Mouse (Mus musculus) kidney, postnatal 4 days (tissue): ENCODE data around the gene Habp2.
A peak's percentile ranks its signal among the peaks of the same experiment; 100 is the strongest.

ENCODE experiments used
- DNase-seq, 2 experiments: peaks; one replicate each; pipeline ENCODE4 v3.0.0; 2021; ENCODE audit warnings: mixed read lengths in 2 of 2

Gene Habp2

GRCm38 (mm10) chr19:56286866-56287265 lies at the start of gene Habp2:
TSS of gene Habp2 (plus strand) at chr19:56287137.
- DNase-seq, result no peak

GRCm38 (mm10) chr19:56238501-56238900 lies 48.4 kb upstream of the Habp2 start:
- peak; percentile 53 to 58 for DNase-seq

DNA sequence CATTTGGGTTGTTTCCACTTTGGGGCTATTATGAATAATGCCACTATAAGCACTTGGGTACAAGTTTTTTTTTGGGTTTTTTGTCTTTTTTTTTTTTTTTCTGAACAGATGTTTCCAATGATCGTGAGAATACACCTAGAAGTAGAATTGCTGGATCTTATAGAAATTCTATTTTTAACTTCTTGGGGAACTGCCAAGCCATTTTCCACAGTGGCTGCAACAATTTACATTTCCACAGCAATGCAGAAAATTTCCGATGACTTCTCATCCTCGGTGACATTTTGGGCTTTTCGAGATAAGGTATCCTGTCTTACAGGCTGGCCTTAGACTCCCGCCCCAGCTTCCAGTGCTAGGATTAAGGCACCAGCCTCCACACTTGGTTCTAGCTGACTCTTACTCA lies 41.7 kb upstream of the Habp2 start:
- DNase-seq, result no peak

- peak in 1 of 2 experiments; percentile 30 for DNase-seq
Observed at GRCm38 (mm10) chr19:56252815-56253214, 34.1 kb upstream of the Habp2 start.

DNA sequence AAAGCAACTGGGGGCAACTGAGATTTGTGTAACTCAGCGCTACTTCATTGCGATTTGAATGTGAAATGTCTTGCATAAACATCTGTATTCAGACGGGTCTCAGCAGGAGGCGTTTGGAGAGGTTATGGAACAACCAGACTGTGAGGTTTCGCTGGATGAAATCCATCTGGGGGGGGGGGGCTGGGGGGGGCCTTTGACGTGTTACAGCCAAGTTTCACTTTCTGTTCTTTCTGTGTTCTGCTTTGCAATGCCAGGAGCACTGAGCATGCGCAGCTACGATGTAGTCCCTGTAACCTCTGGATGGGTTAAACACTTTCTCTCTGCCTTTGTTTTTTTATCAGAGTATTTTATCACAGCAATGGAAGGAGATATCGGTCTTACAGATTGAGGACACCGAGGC lies 33.7 kb upstream of the Habp2 start:
- DNase-seq, result peak in 1 of 2 experiments; percentile 31

DNA sequence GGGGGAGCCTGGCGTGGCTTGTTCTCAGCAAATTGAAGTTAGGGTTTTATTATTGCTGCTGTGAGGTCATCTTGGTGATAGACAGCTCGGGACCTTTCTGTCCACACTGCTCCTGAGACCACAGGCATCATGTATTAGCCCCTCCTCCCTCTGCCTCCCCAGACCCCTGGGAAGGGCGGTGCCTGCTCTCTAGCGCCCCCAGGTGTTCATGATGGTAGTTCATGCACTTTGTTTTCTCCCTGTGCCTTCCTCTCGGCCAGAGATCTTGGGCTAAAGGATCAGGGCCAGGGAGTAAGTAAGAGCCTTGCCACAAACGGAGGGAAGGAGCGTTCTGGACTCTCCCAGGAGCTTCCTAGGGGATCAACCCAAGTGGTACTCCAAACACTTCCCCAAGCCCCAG lies 32.2 kb upstream of the Habp2 start:
- peak; percentile 64 to 65 for DNase-seq

DNA sequence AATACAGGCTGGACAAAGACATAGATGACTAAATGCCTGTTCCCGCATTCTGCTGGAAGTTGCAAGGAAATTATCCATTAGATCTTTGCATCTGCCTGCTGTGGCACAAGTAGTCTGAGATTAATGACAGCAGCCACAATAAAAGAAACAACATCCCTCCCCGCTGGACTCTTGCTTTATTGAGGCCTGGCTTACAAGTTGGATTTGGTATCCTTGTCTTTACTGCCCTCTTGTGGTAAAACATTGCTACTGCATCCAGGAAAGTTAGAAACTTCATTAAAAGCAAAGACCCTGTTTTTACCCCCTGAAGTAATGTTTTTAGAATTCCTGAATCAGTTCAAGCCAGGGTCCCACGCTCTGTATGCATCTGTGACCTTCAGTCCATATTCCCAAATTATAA lies 31.4 kb upstream of the Habp2 start:
- peak in 1 of 2 experiments; percentile 41 for DNase-seq

DNA sequence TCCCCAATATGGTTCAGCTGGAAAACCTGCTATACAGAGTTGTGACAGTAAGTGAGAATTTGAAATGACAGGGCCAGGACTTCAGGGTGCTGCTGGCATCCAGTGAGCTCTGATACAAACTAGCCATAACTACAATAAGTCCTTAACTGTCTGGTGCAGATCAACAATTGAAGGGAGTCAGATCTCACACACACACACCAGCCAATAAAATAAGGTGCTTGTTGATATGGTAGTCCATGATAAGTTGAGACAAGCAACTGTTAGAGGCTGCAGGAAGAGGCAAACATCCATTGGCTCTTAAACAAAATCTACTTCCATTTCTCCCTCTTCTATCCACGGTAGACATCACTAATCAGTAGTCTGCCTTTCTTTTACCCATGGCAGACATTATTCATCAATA lies 30.7 kb upstream of the Habp2 start:
- DNase-seq, result no peak

DNA sequence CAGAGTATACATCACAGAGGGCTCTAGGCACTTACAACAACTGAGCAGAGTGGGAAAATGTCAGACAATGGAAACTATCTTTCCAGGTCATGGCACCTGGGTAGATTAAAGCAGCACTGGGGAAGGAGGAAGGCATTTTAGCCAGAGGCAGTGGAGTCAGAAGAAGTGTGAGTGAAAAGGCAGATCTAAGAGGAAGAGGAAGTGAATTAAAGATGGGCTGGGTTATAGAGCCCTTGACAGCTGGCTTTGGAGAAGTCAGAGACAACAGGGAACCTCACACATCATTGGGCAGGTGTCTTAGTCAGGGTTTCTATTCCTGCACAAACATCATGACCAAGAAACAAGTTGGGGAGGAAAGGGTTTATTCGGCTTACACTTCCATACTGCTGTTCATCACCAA lies 30.2 kb upstream of the Habp2 start:
- DNase-seq, result no peak

DNA sequence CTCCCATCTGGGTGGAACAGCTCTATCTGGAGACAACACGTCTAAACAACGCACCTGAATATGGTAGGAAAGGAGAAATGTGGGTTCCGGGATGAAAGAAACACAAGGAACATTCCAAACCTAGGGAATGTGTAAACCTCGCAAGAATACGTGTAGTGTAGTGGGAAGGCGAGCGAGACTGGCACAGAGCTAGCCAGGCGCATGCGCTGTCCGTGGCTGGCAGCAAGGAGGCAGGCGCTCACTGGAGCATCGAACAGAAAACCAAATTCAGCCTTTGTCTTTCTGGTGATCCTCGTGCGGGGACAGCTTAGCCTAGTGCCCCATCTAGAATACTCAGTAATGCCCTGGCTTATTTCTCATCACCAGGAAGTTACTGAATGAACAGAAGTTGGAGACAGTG lies 23.2 kb upstream of the Habp2 start:
- peak; percentile 38 to 55 for DNase-seq

DNA sequence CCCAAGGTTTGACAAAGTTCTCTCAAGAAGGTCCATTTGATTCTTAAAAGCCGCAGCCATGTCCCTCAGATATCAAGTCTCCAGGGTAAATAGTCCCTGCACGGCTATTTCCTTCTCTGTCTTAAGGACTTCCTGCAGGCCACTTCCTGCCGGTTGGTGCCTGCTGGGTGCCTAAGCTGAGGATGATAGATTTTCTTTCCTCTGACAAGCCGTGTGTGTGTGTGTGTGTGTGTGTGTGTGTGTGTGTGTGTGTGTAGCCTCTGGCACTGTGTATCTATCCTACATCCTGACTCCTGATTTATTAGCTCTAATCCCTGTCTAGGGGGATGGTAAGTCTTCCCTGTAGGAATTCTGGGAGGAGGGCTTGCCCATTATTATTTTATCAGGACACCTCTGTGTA lies 22.8 kb upstream of the Habp2 start:
- peak; percentile 58 to 60 for DNase-seq

- DNase-seq, result peak; percentile 41 to 61
Observed at GRCm38 (mm10) chr19:56265149-56265548, 21.8 kb upstream of the Habp2 start.

GRCm38 (mm10) chr19:56272081-56272480 lies 14.9 kb upstream of the Habp2 start:
- DNase-seq, result no peak

GRCm38 (mm10) chr19:56277140-56277804 lies 9.7 kb upstream of the Habp2 start:
- no peak for DNase-seq

DNA sequence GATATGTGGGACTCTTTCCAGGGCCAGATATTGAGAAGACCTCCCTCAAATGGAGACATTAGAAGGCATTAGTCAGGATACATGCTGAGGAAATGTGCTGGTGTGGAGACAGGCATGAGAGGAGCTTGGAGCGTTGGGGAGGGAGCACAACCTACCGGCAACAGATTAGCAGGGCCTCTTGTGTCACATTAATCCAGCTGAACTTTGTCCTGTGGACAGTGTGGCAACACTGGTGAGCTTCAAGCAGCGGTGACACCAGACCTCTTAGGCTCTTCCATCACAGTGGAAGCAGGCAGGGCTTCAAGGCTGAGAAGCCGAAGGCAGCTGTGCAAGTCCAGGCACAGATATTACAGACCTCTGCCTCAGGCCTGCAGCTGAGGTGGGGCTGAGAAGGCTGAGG lies 9.0 kb upstream of the Habp2 start:
- no peak for DNase-seq

DNA sequence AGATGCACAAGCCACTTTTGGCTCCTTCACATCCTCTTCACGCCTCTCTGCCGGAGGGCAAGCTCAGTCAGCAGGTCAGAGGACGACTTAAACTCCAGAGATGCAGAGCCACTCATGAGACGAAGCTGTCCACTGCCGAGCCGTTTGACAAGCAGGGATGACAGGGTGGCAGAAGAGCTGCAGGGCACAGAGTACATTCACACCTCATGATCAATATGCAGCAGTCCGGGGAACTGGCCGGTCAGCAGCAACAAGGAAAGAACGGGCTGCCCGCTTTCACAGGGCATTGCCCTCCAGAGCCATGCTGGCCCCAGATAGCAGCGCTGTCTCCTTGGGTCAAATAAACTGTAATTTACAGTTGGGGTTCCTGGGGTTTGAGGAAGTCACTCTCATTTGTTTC lies 8.6 kb upstream of the Habp2 start:
- no peak for DNase-seq

DNA sequence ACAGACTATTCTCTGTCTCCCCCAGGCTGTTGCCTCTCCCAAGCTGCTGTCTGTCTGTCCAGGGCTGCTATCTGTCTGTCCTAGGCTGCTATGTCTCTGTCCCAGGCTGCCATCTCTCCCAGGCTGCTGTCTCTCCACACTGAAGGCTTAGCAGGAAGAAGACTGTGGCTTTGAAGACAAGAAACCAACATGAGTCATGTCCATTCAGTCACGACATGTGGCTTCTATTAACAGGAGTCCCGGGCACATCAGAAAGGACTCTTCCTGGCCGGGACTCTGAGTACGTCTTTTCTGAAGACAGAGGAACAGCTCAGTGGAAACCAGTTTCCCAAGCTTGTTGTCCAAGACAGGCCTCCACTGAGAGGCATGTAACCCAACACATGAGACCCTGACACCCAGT lies 1.7 kb upstream of the Habp2 start:
- DNase-seq, result no peak

- no peak for DNase-seq
Observed at GRCm38 (mm10) chr19:56287580-56288367, 837 bp downstream of the Habp2 start.

DNA sequence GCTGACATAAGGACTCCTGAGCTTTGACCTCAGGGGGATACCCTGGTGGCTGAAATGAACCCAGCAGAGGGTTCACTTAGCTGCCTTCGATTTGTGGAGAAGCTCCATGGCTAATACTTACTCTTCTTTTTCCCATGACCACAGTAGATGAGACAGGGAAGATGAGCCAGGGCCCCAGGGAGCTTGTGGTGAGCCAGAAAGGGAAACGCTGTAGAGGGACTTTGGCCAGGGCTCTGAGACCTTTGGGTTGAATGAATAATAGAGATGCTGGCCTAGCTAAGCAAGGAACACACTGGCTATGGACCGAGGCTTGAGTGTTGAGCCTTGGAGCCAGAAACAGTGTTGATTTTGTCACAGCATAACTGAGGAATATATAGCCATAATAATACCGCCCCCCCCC lies 1.5 kb downstream of the Habp2 start:
- DNase-seq, result no peak

GRCm38 (mm10) chr19:56289642-56290041 lies 2.7 kb downstream of the Habp2 start:
- DNase-seq, result no peak

- peak; percentile 49 to 63 for DNase-seq
Observed at GRCm38 (mm10) chr19:56291898-56292297, 5.0 kb downstream of the Habp2 start.

- peak; percentile 40 to 55 for DNase-seq
Observed at GRCm38 (mm10) chr19:56292335-56292734, 5.4 kb downstream of the Habp2 start.

DNA sequence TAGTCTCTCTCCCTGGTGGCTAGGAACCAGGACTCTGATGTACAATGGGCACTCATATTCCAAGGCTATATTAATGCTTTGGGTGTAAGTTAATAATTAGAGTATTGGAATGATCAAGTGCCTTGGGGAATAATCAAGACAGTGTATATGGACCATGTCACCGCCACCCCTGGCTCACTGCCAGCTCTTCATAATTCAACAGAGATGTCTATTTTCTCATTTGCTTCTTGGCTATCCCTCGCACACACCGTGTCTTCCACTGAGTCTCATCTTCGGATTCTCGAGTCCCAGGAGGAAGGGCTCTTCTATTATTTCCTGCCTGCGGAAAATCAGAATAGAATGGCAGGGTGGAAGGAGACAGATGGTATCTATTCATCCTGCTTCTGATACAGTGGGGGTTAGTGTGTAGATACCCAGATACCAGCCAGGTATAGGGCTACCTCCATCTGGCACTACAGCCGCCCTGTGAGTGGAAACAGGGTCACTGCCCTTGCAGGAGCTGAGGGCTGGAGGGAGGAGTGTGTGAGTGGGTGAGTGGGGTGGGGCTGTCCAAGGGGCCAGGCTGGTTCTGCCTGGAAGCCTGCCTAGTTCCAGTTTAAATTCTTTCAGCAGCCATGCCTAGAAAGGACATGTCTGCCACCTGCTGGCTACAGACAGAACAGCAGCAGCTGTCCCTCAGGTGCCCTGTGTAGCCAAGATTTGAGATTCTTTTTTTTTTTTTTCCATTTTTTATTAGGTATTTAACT lies 7.9 kb downstream of the Habp2 start:
- peak; percentile 91 to 92 for DNase-seq

GRCm38 (mm10) chr19:56296668-56297067 lies 9.7 kb downstream of the Habp2 start:
- no peak for DNase-seq
